Mouse (Mus musculus): ENCODE results near the gene Mrps27.

- no peak for TF ChIP-seq CTCF (IDR thresholded peaks at IDR 0.05; ENCODE audit: low read depth, low read length)
- TF ChIP-seq POLR2A (IDR thresholded peaks at IDR 0.05; ENCODE audit: borderline replicate concordance, low read depth, low read length): no peak
Measured at GRCm38 (mm10) chr13:99304365-99304764, 40.2 kb upstream of the Mrps27 start.
